Mouse (Mus musculus) erythroblast, embryonic 14.5 days (primary cell): ENCODE data around the gene Anks1.

Experiments
- GATA1 ChIP-seq: IDR thresholded peaks from 2 replicates; pipeline ENCODE4 v1.6.1; 2012; ENCODE audit warnings: low read length, inconsistent platforms, mixed read lengths
- TAL1 ChIP-seq: IDR thresholded peaks from 3 replicates; pipeline ENCODE4 v1.6.1; 2012; ENCODE audit warnings: low read length, inconsistent platforms, mixed read lengths

DNA sequence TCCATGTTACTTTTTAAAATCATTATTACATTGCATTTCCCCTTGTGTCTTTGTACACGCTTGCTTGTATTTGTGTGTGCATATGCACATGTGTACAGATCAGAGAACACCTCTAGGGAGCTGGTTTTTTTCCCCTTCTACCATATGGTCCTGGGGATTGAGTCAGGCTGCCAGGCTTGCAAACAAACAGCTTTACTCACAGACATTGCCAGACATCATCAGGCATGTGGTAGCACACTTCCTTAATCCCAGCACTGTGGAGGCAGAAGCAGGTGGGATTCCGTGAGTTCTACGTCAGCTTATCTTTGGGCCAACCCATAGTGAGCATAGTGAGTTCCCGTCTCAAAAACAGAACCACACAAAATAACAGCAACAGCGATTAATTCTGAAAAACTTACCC is 137.9 kb downstream of the Anks1 start:
- TF ChIP-seq GATA1 (no peak), TAL1 (no peak)
